20 mouse cellular contexts compared by ENCODE assay signal in the genomic region with DNA sequence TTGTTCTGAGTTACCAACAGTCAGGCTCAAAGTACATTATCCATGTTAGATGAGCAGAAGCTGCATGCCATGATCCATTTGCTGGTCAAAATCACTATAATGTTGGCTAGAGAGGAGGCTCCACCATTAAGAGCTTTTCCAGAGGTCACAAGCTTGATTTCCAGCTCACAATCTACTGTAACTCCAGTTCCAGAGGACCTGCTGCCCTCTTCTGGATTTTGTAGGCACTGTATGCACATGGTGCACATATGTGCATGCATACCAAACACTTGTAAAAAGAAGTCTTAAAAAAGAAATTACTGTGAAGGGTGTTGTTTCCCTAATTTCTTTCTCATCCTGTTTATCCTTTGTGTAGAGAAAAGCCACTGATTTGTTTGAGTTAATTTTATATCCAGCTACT.
DNase-seq lines count a peak whose midpoint lies in the region; ATAC-seq and TF ChIP-seq lines count a peak whose summit lies in the region.
"Had no signal": no experiment of that assay in that cellular context is flagged by ENCODE, and none has a peak within 500 bp of the region (broad histone marks: within the 10 kb centered on the region; RNA-seq: fewer than 3 reads in every experiment).

No protein-coding gene starts in this region.

- no peak overlapping the region for H3K27ac ChIP-seq in heart, postnatal 0 days (ENCODE audit: low read depth)
- no peak overlapping the region for H3K27ac ChIP-seq in lung, embryonic 14.5 days (ENCODE audit: low read depth)
- no peak overlapping the region for H3K27ac ChIP-seq in MEL (ENCODE audit: control insufficient read depth, low read depth, low read length)
- H3K27ac ChIP-seq: embryonic facial prominence, embryonic 12.5 days; gastrocnemius, adult 2 months; kidney, embryonic 15.5 days; stomach, embryonic 15.5 days had no signal

- no peak overlapping the region for H3K4me2 ChIP-seq in heart, postnatal 0 days (ENCODE audit: low read depth, low read length)
- H3K4me2 ChIP-seq in lung, embryonic 14.5 days, result no peak overlapping the region
- H3K4me2 ChIP-seq: embryonic facial prominence, embryonic 12.5 days; kidney, embryonic 15.5 days; midbrain, embryonic 11.5 days; stomach, embryonic 15.5 days had no signal

- no peak for TF ChIP-seq POLR2A in MEL (IDR thresholded peaks at IDR 0.05; ENCODE audit: control insufficient read depth in 1 of 2, insufficient read depth in 1 of 2, low read depth in 1 of 2, low read length in 2 of 2, poor library complexity in 1 of 2)

- no peaks in the 10 kb centered on the region for H3K9me3 ChIP-seq in heart, postnatal 0 days (replicated peaks; ENCODE audit: control insufficient read depth, low read length)
- H3K9me3 ChIP-seq in lung, embryonic 14.5 days (ENCODE audit: low read depth, low read length), result no peaks in the 10 kb centered on the region
- H3K9me3 ChIP-seq in MEL (replicated peaks; ENCODE audit: insufficient read depth, low read length), result no peaks in the 10 kb centered on the region
- H3K9me3 ChIP-seq: embryonic facial prominence, embryonic 12.5 days; G1E; kidney, embryonic 15.5 days; stomach, embryonic 15.5 days had no signal

- no peaks in the 10 kb centered on the region for H3K4me1 ChIP-seq in heart, postnatal 0 days (ENCODE audit: control insufficient read depth, insufficient read depth)
- no peaks in the 10 kb centered on the region for H3K4me1 ChIP-seq in lung, embryonic 14.5 days (ENCODE audit: insufficient read depth)
- H3K4me1 ChIP-seq in MEL (ENCODE audit: control insufficient read depth in 1 of 2, insufficient read depth in 2 of 2, low read length in 2 of 2), result no peaks in the 10 kb centered on the region
- H3K4me1 ChIP-seq: embryonic facial prominence, embryonic 12.5 days; kidney, embryonic 15.5 days; stomach, embryonic 15.5 days had no signal

- DNase-seq in heart, postnatal 0 days (ENCODE audit: low spot score), result no peak
- no peak for DNase-seq in heart, adult 9 months (ENCODE audit: low spot score in 2 of 2)
- DNase-seq in lung, embryonic 14.5 days, result peak; percentile 2
- DNase-seq in lung, postnatal 36 days, result no peak
- peak; percentile 33 for DNase-seq in MEL (ENCODE audit: low read depth, low spot score)
- DNase-seq in urinary bladder, postnatal 4 days (ENCODE audit: low spot score in 2 of 2), result no peak
- DNase-seq in cerebellum, postnatal 10 days, result no peak
- DNase-seq: adrenal gland, postnatal 25 days; cerebellum, adult 9-11 months; gastrocnemius, adult 2 months; kidney, adult 11 months; lung, postnatal 10 days; thymus, adult 18-20 months; thymus, postnatal 36 days had no signal

- H3K27me3 ChIP-seq in heart, postnatal 0 days (ENCODE audit: control insufficient read depth, insufficient read depth, low read length), result no peaks in the 10 kb centered on the region
- no peaks in the 10 kb centered on the region for H3K27me3 ChIP-seq in lung, embryonic 14.5 days (ENCODE audit: insufficient read depth, low read length)
- H3K27me3 ChIP-seq in MEL (ENCODE audit: control insufficient read depth in 1 of 2, insufficient read depth in 2 of 2, low read length in 2 of 2), result no peaks in the 10 kb centered on the region
- H3K27me3 ChIP-seq: embryonic facial prominence, embryonic 12.5 days; kidney, embryonic 15.5 days; stomach, embryonic 15.5 days had no signal

- no peaks in the 10 kb centered on the region for H3K79me2 ChIP-seq in MEL (ENCODE audit: control insufficient read depth, insufficient read depth, low read length, poor library complexity)

- H3K4me3 ChIP-seq in heart, postnatal 0 days (ENCODE audit: low read depth, low read length), result no peak overlapping the region
- H3K4me3 ChIP-seq in lung, embryonic 14.5 days (ENCODE audit: low read depth, low read length), result no peak overlapping the region
- H3K4me3 ChIP-seq in MEL (ENCODE audit: control insufficient read depth in 1 of 2, insufficient read depth in 1 of 2, low read depth in 2 of 2, low read length in 2 of 2), result no peak overlapping the region
- H3K4me3 ChIP-seq: embryonic facial prominence, embryonic 12.5 days; gastrocnemius, adult 2 months; kidney, embryonic 15.5 days; stomach, embryonic 15.5 days had no signal

- peak; percentile 34 for TF ChIP-seq RAD21 in MEL (IDR thresholded peaks at IDR 0.05; ENCODE audit: low read depth, low read length)

- no peak overlapping the region for H3K9ac ChIP-seq in heart, postnatal 0 days (replicated peaks; ENCODE audit: low read depth, low read length)
- H3K9ac ChIP-seq in lung, embryonic 14.5 days, result no peak overlapping the region
- no peak overlapping the region for H3K9ac ChIP-seq in MEL (ENCODE audit: control insufficient read depth, low read depth, low read length, poor library complexity, severe bottlenecking)
- H3K9ac ChIP-seq: embryonic facial prominence, embryonic 12.5 days; kidney, embryonic 15.5 days; stomach, embryonic 15.5 days had no signal

- ATAC-seq in heart, postnatal 0 days (ENCODE audit: insufficient read depth, low read depth), result no peak
- ATAC-seq in lung, embryonic 14.5 days (ENCODE audit: insufficient read depth), result no peak
- ATAC-seq: hindbrain, embryonic 16.5 days had no signal

- no peak for TF ChIP-seq EP300 in heart, postnatal 0 days (IDR thresholded peaks at IDR 0.05; ENCODE audit: low read depth)
- no peak for TF ChIP-seq EP300 in MEL (IDR thresholded peaks at IDR 0.05; ENCODE audit: low read depth in 1 of 2, low read length in 2 of 2)

- H3K36me3 ChIP-seq in heart, postnatal 0 days (replicated peaks; ENCODE audit: control insufficient read depth, insufficient read depth, low read length), result no peaks in the 10 kb centered on the region
- H3K36me3 ChIP-seq in lung, embryonic 14.5 days (ENCODE audit: insufficient read depth), result no peaks in the 10 kb centered on the region
- H3K36me3 ChIP-seq in MEL (ENCODE audit: control insufficient read depth in 1 of 2, insufficient read depth in 2 of 2, low read length in 2 of 2), result no peaks in the 10 kb centered on the region
- H3K36me3 ChIP-seq: embryonic facial prominence, embryonic 12.5 days; G1E; kidney, embryonic 15.5 days; stomach, embryonic 15.5 days had no signal

- TF ChIP-seq CTCF in heart, postnatal 0 days (IDR thresholded peaks at IDR 0.05; ENCODE audit: low read depth), result 0 out of 2 replicates have a peak, but pooled peaks have one; percentile 4
- TF ChIP-seq CTCF in lung, embryonic 14.5 days (IDR thresholded peaks at IDR 0.05; ENCODE audit: low read depth), result peak; percentile 25; the same call in 1 of the 2 replicates
- peak in 2 of 3 experiments; percentile 25 to 49; a peak in 3 of 6 replicates for TF ChIP-seq CTCF in MEL (IDR thresholded peaks at IDR 0.05 in 2 of 3, conservative IDR thresholded peaks at IDR 0.05 in 1 of 3; ENCODE audit: control insufficient read depth in 1 of 3, insufficient read depth in 1 of 3, low read depth in 2 of 3, low read length in 3 of 3, poor library complexity in 1 of 3, severe bottlenecking in 1 of 3)

TF ChIP-seq in MEL, 35 proteins besides CTCF, POLR2A, EP300 and RAD21:
- TF ChIP-seq NRF1 (IDR thresholded peaks at IDR 0.05; ENCODE audit: insufficient read depth, low read depth, low read length, poor library complexity, severe bottlenecking) (no peak), USF1 (IDR thresholded peaks at IDR 0.05; ENCODE audit: low read depth, low read length) (no peak), GABPA (IDR thresholded peaks at IDR 0.05; ENCODE audit: low read depth, low read length) (no peak), ZMIZ1 (IDR thresholded peaks at IDR 0.05; ENCODE audit: low read depth, low read length) (no peak), CHD2 (IDR thresholded peaks at IDR 0.05; ENCODE audit: low read length) (no peak), ZNF384 (IDR thresholded peaks at IDR 0.05; ENCODE audit: low read depth, low read length) (0 out of 2 replicates have a peak, but pooled peaks have one; percentile 25), SIN3A (IDR thresholded peaks at IDR 0.05; ENCODE audit: low read length) (no peak), SMC3 (IDR thresholded peaks at IDR 0.05; ENCODE audit: low read depth, low read length) (peak; percentile 47), ZC3H11A (IDR thresholded peaks at IDR 0.05; ENCODE audit: low read depth, low read length) (peak; percentile 40), USF2 (IDR thresholded peaks at IDR 0.05; ENCODE audit: borderline replicate concordance in 1 of 2, insufficient read depth in 1 of 2, low read depth in 1 of 2, low read length in 2 of 2) (no peak), ELF1 (IDR thresholded peaks at IDR 0.05; ENCODE audit: low read depth, low read length) (no peak)
TF ChIP-seq in MEL: peak in this region for 3.

Comparison
In these comparisons a context has a peak if more than half of its experiments do, and no peak if none do; other contexts are left out.
1. DNase-seq: peak in lung, embryonic 14.5 days (single experiment) and MEL (single experiment); none in heart, postnatal 0 days (single experiment), heart, adult 9 months (0 of 2), lung, postnatal 36 days (single experiment), urinary bladder, postnatal 4 days (0 of 2) and cerebellum, postnatal 10 days (0 of 2).
2. Peak in every context shown above with its lines, with median percentiles within 50 percentile points of each other: CTCF ChIP-seq.